Comparison of ENCODE assay signal across 8 mouse cellular contexts in genomic region chr1:191719326-191719725, GRCm38 (mm10). TPM values are rescaled to one million over a fixed set of nuclear protein-coding genes. Genes with fewer than 3 reads are reported as not detected.
DNase-seq lines count a peak whose midpoint lies in the region; ATAC-seq and TF ChIP-seq lines count a peak whose summit lies in the region.

No protein-coding gene starts in this region.

- H3K9me3 ChIP-seq in forebrain, embryonic 14.5 days (replicated peaks; ENCODE audit: control insufficient read depth, low read length): no peaks in the 10 kb centered on the region
- no peaks in the 10 kb centered on the region for H3K9me3 ChIP-seq in liver, embryonic 11.5 days (ENCODE audit: control insufficient read depth, low read length)
- H3K9me3 ChIP-seq in stomach, postnatal 0 days (ENCODE audit: control insufficient read depth, low read length): no peaks in the 10 kb centered on the region

- H3K27me3 ChIP-seq in forebrain, embryonic 14.5 days (replicated peaks; ENCODE audit: control insufficient read depth, insufficient read depth, low read length): no peaks in the 10 kb centered on the region
- peaks cover 5% of the 10 kb centered on the region for H3K27me3 ChIP-seq in liver, embryonic 11.5 days (replicated peaks; ENCODE audit: control insufficient read depth, insufficient read depth, low read length)
- H3K27me3 ChIP-seq in stomach, postnatal 0 days (ENCODE audit: control insufficient read depth, insufficient read depth, low read length): no peaks in the 10 kb centered on the region

- WGBS in forebrain, embryonic 14.5 days: 9% methylated on average over 11 of the region's 11 CpGs
- WGBS in liver, embryonic 11.5 days: 18% methylated on average over 11 of the region's 11 CpGs
- WGBS in stomach, postnatal 0 days: 20% methylated on average over 11 of the region's 11 CpGs

- H3K4me3 ChIP-seq in forebrain, embryonic 14.5 days (ENCODE audit: low read depth, low read length): peak overlapping the region; percentile 94
- peak overlapping the region; percentile 80 for H3K4me3 ChIP-seq in liver, embryonic 11.5 days (ENCODE audit: low read depth, low read length)
- H3K4me3 ChIP-seq in stomach, postnatal 0 days (ENCODE audit: low read depth, low read length): peak overlapping the region; percentile 79

- peak overlapping the region; percentile 90 for H3K27ac ChIP-seq in forebrain, embryonic 14.5 days (ENCODE audit: low read depth, low read length)
- H3K27ac ChIP-seq in liver, embryonic 11.5 days (ENCODE audit: low read depth, low read length): no peak overlapping the region
- H3K27ac ChIP-seq in stomach, postnatal 0 days (replicated peaks): no peak overlapping the region

- peak overlapping the region; percentile 97 for H3K9ac ChIP-seq in forebrain, embryonic 14.5 days (ENCODE audit: low read length)
- no peak overlapping the region; the same call in 1 of the 2 replicates for H3K9ac ChIP-seq in liver, embryonic 11.5 days (ENCODE audit: low read depth, low read length)
- peak overlapping the region; percentile 92; the same call in 1 of the 2 replicates for H3K9ac ChIP-seq in stomach, postnatal 0 days (ENCODE audit: low read length)

- TF ChIP-seq EP300 in stomach, postnatal 0 days (optimal IDR thresholded peaks at IDR 0.05): no peak

- H3K4me2 ChIP-seq in forebrain, embryonic 14.5 days (ENCODE audit: low read length): peak overlapping the region; percentile 73
- H3K4me2 ChIP-seq in liver, embryonic 11.5 days: peak overlapping the region; percentile 79
- H3K4me2 ChIP-seq in stomach, postnatal 0 days (replicated peaks; ENCODE audit: low read depth): peak overlapping the region; percentile 100

- no peak for TF ChIP-seq CTCF in stomach, postnatal 0 days (IDR thresholded peaks at IDR 0.05; ENCODE audit: low read depth)

- no peak for ATAC-seq in forebrain, embryonic 14.5 days
- no peak for ATAC-seq in liver, embryonic 11.5 days (replicated peaks; ENCODE audit: low FRiP score)
- no peak for ATAC-seq in stomach, postnatal 0 days (ENCODE audit: low FRiP score, low TSS enrichment)

- DNase-seq in kidney, adult 9 months: peak; percentile 26
- no peak for DNase-seq in kidney, postnatal 4 days
- DNase-seq in R1 (ENCODE audit: low read depth, low spot score): peak; percentile 25
- no peak for DNase-seq in forebrain, embryonic 14.5 days (ENCODE audit: low spot score)
- no peak for DNase-seq in liver, embryonic 11.5 days (ENCODE audit: low spot score)
- no peak for DNase-seq in stomach, postnatal 0 days (ENCODE audit: low spot score)
- no peak for DNase-seq in ovary, postnatal 36 days (ENCODE audit: low spot score)
- DNase-seq in ovary, adult 18-20 months (ENCODE audit: low spot score): no peak

- peaks cover 14% of the 10 kb centered on the region for H3K4me1 ChIP-seq in forebrain, embryonic 14.5 days (ENCODE audit: control insufficient read depth, insufficient read depth, low read length)
- no peaks in the 10 kb centered on the region for H3K4me1 ChIP-seq in liver, embryonic 11.5 days (replicated peaks; ENCODE audit: control insufficient read depth, insufficient read depth, low read length)
- H3K4me1 ChIP-seq in stomach, postnatal 0 days (replicated peaks; ENCODE audit: control insufficient read depth, insufficient read depth): no peaks in the 10 kb centered on the region

- peaks cover 20% of the 10 kb centered on the region for H3K36me3 ChIP-seq in forebrain, embryonic 14.5 days (ENCODE audit: control insufficient read depth, insufficient read depth, low read length)
- no peaks in the 10 kb centered on the region; the same call in 1 of the 2 replicates for H3K36me3 ChIP-seq in liver, embryonic 11.5 days (ENCODE audit: control insufficient read depth, insufficient read depth, low read length)
- H3K36me3 ChIP-seq in stomach, postnatal 0 days (ENCODE audit: control insufficient read depth, insufficient read depth, low read length): peaks cover 10% of the 10 kb centered on the region

RNA-seq across cellular contexts. Expression of gene Lpgat1, which starts 1.7 kb away (rescaled TPM):
- polyA plus RNA-seq in forebrain, embryonic 14.5 days (2014; fragmentation: Nextera tagmentation; extraction: Ambion mirVana): 24.6 and 34.3 TPM in 2 replicates
- 22.1 and 25.5 TPM in 2 replicates for polyA plus RNA-seq in liver, embryonic 11.5 days (2014; fragmentation: Nextera tagmentation; extraction: Ambion mirVana)
- 28.9 and 32.3 TPM in 2 replicates for polyA plus RNA-seq in stomach, postnatal 0 days (2015; fragmentation: Nextera tagmentation; extraction: Ambion mirVana)

Comparison
In these comparisons a context has a peak if more than half of its experiments do, and no peak if none do; other contexts are left out.
1. DNase-seq: peak in kidney, adult 9 months (single experiment) and R1 (single experiment); none in kidney, postnatal 4 days (0 of 2), forebrain, embryonic 14.5 days (single experiment), liver, embryonic 11.5 days (single experiment), stomach, postnatal 0 days (single experiment), ovary, postnatal 36 days (single experiment) and ovary, adult 18-20 months (single experiment).
2. Peak in every context shown above with its lines, with median percentiles within 50 percentile points of each other: H3K4me2 ChIP-seq and H3K4me3 ChIP-seq.